9 mouse cellular contexts compared by ENCODE assay signal in the genomic region with DNA sequence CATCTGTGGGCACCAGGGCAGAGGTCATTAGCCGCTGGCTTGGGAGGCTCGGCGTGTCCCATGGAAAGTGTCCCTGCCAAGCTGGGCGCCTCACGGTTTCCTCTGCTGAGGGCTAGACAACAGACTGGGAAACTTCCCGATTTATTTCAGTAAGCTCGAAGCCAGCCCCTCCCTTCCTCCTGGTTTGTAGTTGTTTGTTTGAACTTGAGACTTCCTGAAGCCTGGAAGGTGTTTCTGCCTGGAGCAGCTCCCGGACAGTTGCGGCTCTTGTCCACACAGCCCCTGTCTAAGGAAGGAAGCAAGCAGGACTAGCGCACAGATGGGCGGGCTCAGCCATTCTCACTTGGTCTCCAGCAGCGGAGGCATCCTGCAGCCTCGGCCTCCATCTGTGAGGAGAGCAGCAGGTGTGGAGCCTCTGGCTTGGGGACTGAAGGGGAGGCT. TPM values are rescaled to one million over a fixed set of nuclear protein-coding genes. Genes with fewer than 3 reads are reported as not detected.
A peak's percentile ranks its signal among the peaks of the same experiment; 100 is the strongest.
DNase-seq lines count a peak whose midpoint lies in the region; ATAC-seq lines count a peak whose summit lies in the region.
"Had no signal": no experiment of that assay in that cellular context is flagged by ENCODE, and none has a peak within 500 bp of the region (broad histone marks: within the 10 kb centered on the region; RNA-seq: fewer than 3 reads in every experiment).

No protein-coding gene starts in this region.

- no peak for DNase-seq in limb, embryonic 10.5 days (ENCODE audit: low spot score)
- peak; percentile 64 to 89 for DNase-seq in heart, adult 18-20 months
- no peak for DNase-seq in spleen, postnatal 4 days (ENCODE audit: low spot score in 2 of 2)
- DNase-seq in right cerebral cortex, postnatal 4 days, result no peak

- 0 out of 2 replicates have a peak overlapping the region, but pooled peaks have one; percentile 3 for H3K27ac ChIP-seq in limb, embryonic 12.5 days
- no peak overlapping the region for H3K27ac ChIP-seq in limb, embryonic 10.5 days
- H3K27ac ChIP-seq in kidney, embryonic 15.5 days, result peak overlapping the region; percentile 81
- H3K27ac ChIP-seq in stomach, embryonic 14.5 days (ENCODE audit: low read length), result peak overlapping the region; percentile 39; the same call in 1 of the 2 replicates
- H3K27ac ChIP-seq: liver, embryonic 14.5 days had no signal

- no peaks in the 10 kb centered on the region for H3K27me3 ChIP-seq in limb, embryonic 12.5 days
- no peaks in the 10 kb centered on the region for H3K27me3 ChIP-seq in limb, embryonic 10.5 days (ENCODE audit: low read depth, poor library complexity, severe bottlenecking)
- no peaks in the 10 kb centered on the region for H3K27me3 ChIP-seq in kidney, embryonic 15.5 days
- no peaks in the 10 kb centered on the region for H3K27me3 ChIP-seq in stomach, embryonic 14.5 days (ENCODE audit: control insufficient read depth, insufficient read depth, low read length)

- H3K9ac ChIP-seq in limb, embryonic 12.5 days (replicated peaks), result no peak overlapping the region
- no peak overlapping the region for H3K9ac ChIP-seq in kidney, embryonic 15.5 days
- no peak overlapping the region for H3K9ac ChIP-seq in stomach, embryonic 14.5 days (replicated peaks; ENCODE audit: low read depth, low read length)
- H3K9ac ChIP-seq: liver, embryonic 14.5 days had no signal

- peaks cover 11% of the 10 kb centered on the region for H3K4me1 ChIP-seq in limb, embryonic 12.5 days (replicated peaks)
- peaks cover 22% of the 10 kb centered on the region for H3K4me1 ChIP-seq in limb, embryonic 10.5 days
- peaks cover 60% of the 10 kb centered on the region for H3K4me1 ChIP-seq in kidney, embryonic 15.5 days
- peaks cover 13% of the 10 kb centered on the region for H3K4me1 ChIP-seq in stomach, embryonic 14.5 days (ENCODE audit: control insufficient read depth, insufficient read depth, low read length)

- no peaks in the 10 kb centered on the region for H3K9me3 ChIP-seq in limb, embryonic 12.5 days
- no peaks in the 10 kb centered on the region for H3K9me3 ChIP-seq in limb, embryonic 10.5 days (replicated peaks)
- no peaks in the 10 kb centered on the region for H3K9me3 ChIP-seq in kidney, embryonic 15.5 days (replicated peaks)
- no peaks in the 10 kb centered on the region for H3K9me3 ChIP-seq in stomach, embryonic 14.5 days (ENCODE audit: control insufficient read depth, low read depth, low read length)

- 56% methylated on average over 13 of the region's 13 CpGs for WGBS in limb, embryonic 12.5 days
- 65% methylated on average over 13 of the region's 13 CpGs for WGBS in limb, embryonic 10.5 days
- whole genome bisulfite sequencing in kidney, embryonic 15.5 days, result 26% methylated on average over 13 of the region's 13 CpGs
- 42% methylated on average over 13 of the region's 13 CpGs for WGBS in stomach, embryonic 14.5 days

- no peak for ATAC-seq in limb, embryonic 12.5 days (ENCODE audit: insufficient number of reproducible peaks, insufficient read depth, low FRiP score, low TSS enrichment, low read depth)
- ATAC-seq in kidney, embryonic 15.5 days (replicated peaks; ENCODE audit: low FRiP score), result peak; percentile 38; the same call in 1 of the 2 replicates
- ATAC-seq in stomach, embryonic 14.5 days (ENCODE audit: insufficient number of reproducible peaks, insufficient read depth, low FRiP score, low read depth), result no peak
- no peak for ATAC-seq in megakaryocyte-erythroid progenitor cell, adult 5-6 weeks (replicated peaks; ENCODE audit: low FRiP score, low TSS enrichment, poor library complexity, severe bottlenecking)

- no peak overlapping the region for H3K4me3 ChIP-seq in limb, embryonic 12.5 days (replicated peaks)
- H3K4me3 ChIP-seq in limb, embryonic 10.5 days, result no peak overlapping the region
- peak overlapping the region; percentile 19 for H3K4me3 ChIP-seq in kidney, embryonic 15.5 days (replicated peaks)
- no peak overlapping the region for H3K4me3 ChIP-seq in stomach, embryonic 14.5 days (ENCODE audit: low read depth, low read length)

- no peaks in the 10 kb centered on the region for H3K36me3 ChIP-seq in limb, embryonic 12.5 days
- no peaks in the 10 kb centered on the region for H3K36me3 ChIP-seq in limb, embryonic 10.5 days
- H3K36me3 ChIP-seq in kidney, embryonic 15.5 days, result no peaks in the 10 kb centered on the region
- no peaks in the 10 kb centered on the region for H3K36me3 ChIP-seq in stomach, embryonic 14.5 days (ENCODE audit: control insufficient read depth, insufficient read depth, low read length)

- no peak overlapping the region for H3K4me2 ChIP-seq in limb, embryonic 12.5 days
- H3K4me2 ChIP-seq in kidney, embryonic 15.5 days, result peak overlapping the region; percentile 43
- H3K4me2 ChIP-seq in stomach, embryonic 14.5 days (replicated peaks; ENCODE audit: low read depth, low read length), result no peak overlapping the region

RNA-seq across cellular contexts. Expression of a gene that starts 52.4 kb away (rescaled TPM):
- polyA plus RNA-seq in limb, embryonic 12.5 days (2016; fragmentation: Nextera tagmentation; extraction: Ambion mirVana), result 13.3 and 14.0 TPM in 2 replicates
- polyA plus RNA-seq in limb, embryonic 10.5 days (2016; fragmentation: Nextera tagmentation; extraction: Ambion mirVana), result 5.7 and 10.3 TPM in 2 replicates
- 10 to 100 TPM; 75.1 to 93.4 TPM for total RNA-seq in heart, adult 18-20 months (2021)
- 18.9 and 22.7 TPM in 2 replicates for polyA plus RNA-seq in kidney, embryonic 15.5 days (2015; fragmentation: Nextera tagmentation; extraction: Ambion mirVana)
- 20.7 and 24.5 TPM in 2 replicates for polyA plus RNA-seq in stomach, embryonic 14.5 days (2014; fragmentation: Nextera tagmentation; extraction: Ambion mirVana)
- 0.37 and 1.5 TPM in 2 replicates for total RNA-seq in megakaryocyte-erythroid progenitor cell, adult 5-6 weeks (2014; fragmentation: Nextera tagmentation)
- 0.23 and 1.3 TPM in 2 replicates for total RNA-seq in megakaryocyte-erythroid progenitor cell, adult 5-6 weeks (2017)

Comparison
In these comparisons a context has a peak if more than half of its experiments do, and no peak if none do; other contexts are left out.
1. DNase-seq: peak in heart, adult 18-20 months (2 of 2); none in limb, embryonic 10.5 days (single experiment), spleen, postnatal 4 days (0 of 2) and right cerebral cortex, postnatal 4 days (single experiment).